Mouse (Mus musculus) lung, embryonic 16.5 days (tissue): ENCODE data around the gene Sphk1. TPM values are rescaled to one million over a fixed set of nuclear protein-coding genes. Genes with fewer than 3 reads are reported as not detected.

Experiments used
- ATAC-seq: fragments of 200-750 bp; cut with Nextera tagmentation; 2 replicates; pipeline ENCODE4 v1.8.0; 2017; ENCODE audit warnings: low read depth, mild to moderate bottlenecking, moderate library complexity
- H3K27ac ChIP-seq: fragments of 300-500 bp; sonication (generic); 2 replicates; pipeline ENCODE4 v1.5.1; 2014; ENCODE audit warnings: mild to moderate bottlenecking, control low read depth, low read length
- H3K27me3 ChIP-seq: fragments of 300-500 bp; sonication (generic); 2 replicates; pipeline ENCODE4 v1.6.1; 2014; ENCODE audit warnings: low read depth, low read length, mixed read lengths; ENCODE audit not compliant: control insufficient read depth, insufficient read depth
- H3K36me3 ChIP-seq: fragments of 300-500 bp; sonication (generic); 2 replicates; pipeline ENCODE4 v1.6.1; 2014; ENCODE audit warnings: low read length; ENCODE audit not compliant: control insufficient read depth, insufficient read depth
- H3K4me1 ChIP-seq: fragments of 300-500 bp; sonication (generic); replicated peaks from 2 replicates; pipeline ENCODE4 v1.6.1; 2014; ENCODE audit warnings: low read length, mixed read lengths; ENCODE audit not compliant: control insufficient read depth, insufficient read depth
- H3K4me2 ChIP-seq: fragments of 300-500 bp; sonication (generic); 2 replicates; pipeline ENCODE4 v1.6.1; 2014; ENCODE audit warnings: low read depth, low read length, control low read depth
- H3K4me3 ChIP-seq: fragments of 300-500 bp; sonication (generic); 2 replicates; pipeline ENCODE4 v1.5.1; 2014; ENCODE audit warnings: mild to moderate bottlenecking, low read length, control low read depth
- H3K9ac ChIP-seq: fragments of 300-500 bp; sonication (generic); 2 replicates; pipeline ENCODE4 v1.6.1; 2014; ENCODE audit warnings: low read length, control low read depth
- H3K9me3 ChIP-seq: fragments of 300-500 bp; sonication (generic); 2 replicates; pipeline ENCODE4 v1.6.1; 2016; ENCODE audit warnings: low read length; ENCODE audit not compliant: control insufficient read depth
- WGBS: fragments of 180-500 bp; shearing (Covaris S2); extraction: QIAGEN DNeasy Blood & Tissue Kit; methylation state at CpG from one replicate; pipeline ENCODE4 v1.1.7; 2014; 5-methylcytosine and 5-hydroxymethylcytosine counted together
- polyA plus RNA-seq: library from polyadenylated mRNA; unstranded; fragments of >200 nt; fragmentation: Nextera tagmentation; extraction: Ambion mirVana; gene quantifications from 2 replicates; pipeline ENCODE4 v1.2.1, GENCODE M21; 2015

Sphk1 gene
- polyA plus RNA-seq, 1 experiment from 2014 or later, result 7.0 TPM

DNA sequence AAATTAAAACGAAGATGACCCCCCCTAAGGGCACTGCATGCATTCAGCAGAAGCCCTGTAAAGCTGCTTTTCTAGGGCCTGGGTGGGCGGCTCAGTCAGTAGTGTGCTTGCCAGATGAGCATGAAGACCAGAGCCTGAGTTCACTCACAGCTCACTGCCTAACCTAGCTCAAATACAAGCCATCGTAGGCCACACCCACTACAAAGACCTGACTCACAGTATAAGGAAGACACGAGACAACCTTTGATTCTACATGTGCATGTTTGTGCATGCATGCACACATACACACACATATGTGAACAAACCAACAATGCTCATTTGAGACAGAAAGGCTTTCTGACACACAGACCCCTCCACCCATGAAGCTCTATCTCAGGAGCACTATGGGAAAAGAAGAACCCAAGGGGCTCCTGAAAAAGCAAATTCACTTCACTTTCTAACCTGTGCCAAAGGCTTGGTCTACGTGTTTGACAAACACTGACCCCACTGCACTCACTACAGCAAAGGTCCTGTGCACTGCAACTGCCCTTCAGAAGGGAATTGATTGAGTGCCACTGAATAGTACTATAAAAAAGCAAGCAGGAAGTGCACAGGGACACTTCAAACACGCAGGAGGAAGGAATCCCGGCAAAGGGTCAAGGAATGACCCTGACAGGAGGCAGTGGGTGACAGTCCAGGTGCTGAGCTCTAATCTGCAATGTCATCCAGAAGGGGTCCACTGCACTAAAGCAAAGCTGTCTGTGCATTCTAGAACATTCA, 34.7 kb downstream of the Sphk1 start:
- ATAC-seq, result no peak; the same call in 1 of the 2 replicates
- 41% methylated on average over 7 of the region's 7 CpGs for WGBS
- H3K4me3 ChIP-seq, result no peak overlapping the region
- H3K9ac ChIP-seq, result no peak overlapping the region; the same call in 1 of the 2 replicates
- no peak overlapping the region for H3K27ac ChIP-seq
- H3K9me3 ChIP-seq, result no peaks in the 10 kb centered on the region
- H3K36me3 ChIP-seq, result no peaks in the 10 kb centered on the region
- peaks cover 4% of the 10 kb centered on the region for H3K4me1 ChIP-seq
- H3K27me3 ChIP-seq, result no peaks in the 10 kb centered on the region
- no peak overlapping the region for H3K4me2 ChIP-seq

DNA sequence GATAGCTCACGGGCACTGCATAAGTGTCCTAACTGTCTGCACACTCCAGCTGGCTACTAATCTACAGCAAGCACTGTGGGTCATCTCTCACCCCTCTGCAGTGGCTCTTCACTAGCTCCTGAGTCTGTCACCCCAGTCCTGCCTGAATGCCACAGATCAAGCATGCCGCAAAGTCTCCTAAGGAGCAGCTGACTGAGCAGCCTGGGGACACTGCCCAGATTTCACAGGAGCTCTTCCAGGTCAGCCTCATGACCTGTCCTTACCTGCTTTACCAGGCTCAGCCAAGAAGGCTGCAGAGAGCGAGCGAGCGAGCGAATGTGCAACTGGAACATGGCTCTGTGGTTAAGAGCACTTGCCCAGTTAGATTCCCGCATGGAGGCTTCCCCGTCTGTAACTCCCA, 36.8 kb downstream of the Sphk1 start:
- no peak overlapping the region for H3K4me2 ChIP-seq
- H3K4me3 ChIP-seq, result no peak overlapping the region
- H3K4me1 ChIP-seq, result peaks cover 4% of the 10 kb centered on the region
- H3K36me3 ChIP-seq, result no peaks in the 10 kb centered on the region
- no peaks in the 10 kb centered on the region for H3K27me3 ChIP-seq
- no peaks in the 10 kb centered on the region for H3K9me3 ChIP-seq
- WGBS, result 82% methylated on average over 8 of the region's 8 CpGs
- no peak overlapping the region for H3K27ac ChIP-seq
- ATAC-seq, result no peak
- H3K9ac ChIP-seq, result no peak overlapping the region

DNA sequence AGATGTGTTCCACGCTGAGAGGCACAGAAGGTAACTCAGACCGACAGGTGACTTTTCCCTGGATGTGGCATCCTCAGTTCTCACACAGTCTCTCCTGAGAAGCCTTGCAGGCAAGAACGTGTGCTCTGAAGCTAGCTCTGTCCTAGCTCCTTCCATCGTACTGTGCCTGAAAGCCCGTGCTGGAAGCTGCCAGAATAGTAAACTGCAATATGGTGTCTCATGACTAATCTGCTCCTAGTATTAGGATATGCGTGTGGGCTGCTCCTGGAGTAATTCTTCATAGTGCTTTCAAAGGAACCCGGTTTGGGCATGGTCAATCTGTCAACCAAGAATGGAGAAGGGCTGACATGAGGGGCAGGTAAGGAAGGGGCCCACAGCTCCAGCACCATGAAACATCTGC, 40.1 kb downstream of the Sphk1 start:
- H3K36me3 ChIP-seq, result no peaks in the 10 kb centered on the region
- no peak overlapping the region for H3K9ac ChIP-seq
- H3K4me2 ChIP-seq, result no peak overlapping the region
- H3K27ac ChIP-seq, result no peak overlapping the region
- H3K4me1 ChIP-seq, result peaks cover 9% of the 10 kb centered on the region
- 78% methylated on average over 7 of the region's 7 CpGs for WGBS
- no peaks in the 10 kb centered on the region for H3K27me3 ChIP-seq
- no peak for ATAC-seq
- no peak overlapping the region for H3K4me3 ChIP-seq
- no peaks in the 10 kb centered on the region for H3K9me3 ChIP-seq

DNA sequence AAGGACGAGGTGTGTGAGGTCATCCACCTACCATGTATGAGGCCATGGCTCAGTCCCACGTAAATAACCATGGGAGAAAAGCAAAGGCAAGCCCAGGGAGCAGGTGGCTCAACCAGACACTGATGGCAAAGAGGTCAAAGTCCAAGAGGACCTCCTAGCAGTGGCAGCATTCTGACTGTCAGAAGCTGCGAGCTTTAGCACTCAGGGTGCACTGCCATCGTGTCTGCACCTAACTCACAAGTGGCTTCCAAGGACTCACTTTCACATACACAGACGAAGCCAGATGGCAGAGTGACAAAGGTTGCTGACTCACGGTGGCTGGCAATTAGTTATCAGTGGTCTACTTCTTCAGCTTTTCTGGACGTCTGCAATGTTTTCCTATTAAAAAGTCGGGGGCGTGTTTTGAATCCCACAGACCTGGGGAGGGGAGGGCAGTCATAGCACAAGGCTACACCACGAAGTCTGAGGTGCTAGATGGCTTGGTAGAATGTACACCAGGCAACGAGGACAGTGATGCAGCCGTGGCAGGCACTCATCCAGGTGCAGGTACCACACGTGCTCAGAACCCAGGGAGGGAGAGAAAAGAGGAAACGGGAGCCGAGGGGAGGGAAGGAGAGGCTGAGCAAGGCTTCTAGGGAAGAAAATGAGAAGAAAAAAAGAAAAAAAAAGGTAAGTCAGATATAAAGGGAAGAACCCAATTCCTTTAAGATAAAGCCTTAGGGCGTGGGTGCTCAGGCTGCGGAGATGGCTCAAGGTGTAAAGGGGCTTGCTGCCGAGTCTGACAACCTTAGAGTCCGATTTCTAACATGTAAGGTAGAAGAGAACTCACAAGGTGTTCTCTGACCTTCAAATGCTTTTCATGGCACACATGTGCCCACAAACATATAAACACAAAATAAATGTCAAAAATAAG, 41.3 kb downstream of the Sphk1 start:
- H3K9ac ChIP-seq, result no peak overlapping the region
- H3K27me3 ChIP-seq, result no peaks in the 10 kb centered on the region
- no peak overlapping the region for H3K4me2 ChIP-seq
- WGBS, result 65% methylated on average over 19 of the region's 19 CpGs
- ATAC-seq, result no peak
- no peaks in the 10 kb centered on the region for H3K9me3 ChIP-seq
- no peaks in the 10 kb centered on the region for H3K36me3 ChIP-seq
- H3K4me3 ChIP-seq, result no peak overlapping the region
- H3K27ac ChIP-seq, result no peak overlapping the region
- H3K4me1 ChIP-seq, result peaks cover 9% of the 10 kb centered on the region

DNA sequence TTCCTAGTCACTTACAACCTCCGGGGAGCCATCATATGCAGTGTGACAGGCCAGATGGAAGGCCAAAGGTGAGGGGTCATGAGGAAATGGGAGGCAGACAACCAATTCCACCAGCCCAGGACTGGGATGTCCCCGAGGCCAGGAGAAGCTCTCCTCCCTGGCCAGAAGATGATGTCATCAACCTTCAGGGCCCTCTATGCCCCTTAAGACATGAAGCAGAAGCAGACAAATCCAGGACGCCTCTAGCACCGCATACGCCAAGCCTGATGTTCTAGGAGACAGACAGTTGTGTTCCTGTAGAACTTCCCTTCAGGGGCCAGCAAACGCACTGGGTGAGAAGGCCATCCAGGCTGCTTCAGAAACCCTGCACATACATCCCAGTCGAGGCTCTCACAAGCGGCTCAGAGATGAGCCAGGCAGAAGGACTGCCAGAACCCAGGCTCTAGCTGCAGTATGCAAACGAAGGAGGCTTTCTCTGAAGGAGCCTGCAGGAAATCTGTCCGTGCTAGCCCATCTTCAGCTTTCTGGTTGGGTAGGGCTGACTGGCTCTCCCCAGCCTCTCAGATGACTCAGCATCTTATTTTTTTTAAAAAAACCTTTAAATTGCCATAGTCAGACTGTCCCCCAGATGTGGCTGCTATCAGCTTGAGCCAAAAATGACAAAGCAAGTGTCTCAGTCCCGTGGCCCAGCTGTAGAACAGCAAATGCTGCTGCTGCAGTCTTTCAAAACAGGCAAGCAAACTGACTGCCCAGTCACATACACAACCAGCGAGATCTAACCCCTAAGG, 42.2 kb downstream of the Sphk1 start:
- Histone ChIP-seq H3K4me2 (no peak overlapping the region), H3K27me3 (no peaks in the 10 kb centered on the region), H3K4me1 (peaks cover 9% of the 10 kb centered on the region), H3K36me3 (no peaks in the 10 kb centered on the region), H3K27ac (no peak overlapping the region), H3K9ac (no peak overlapping the region), H3K9me3 (no peaks in the 10 kb centered on the region), H3K4me3 (no peak overlapping the region)
- peak; percentile 41 for ATAC-seq
- WGBS, result 49% methylated on average over 12 of the region's 12 CpGs

DNA sequence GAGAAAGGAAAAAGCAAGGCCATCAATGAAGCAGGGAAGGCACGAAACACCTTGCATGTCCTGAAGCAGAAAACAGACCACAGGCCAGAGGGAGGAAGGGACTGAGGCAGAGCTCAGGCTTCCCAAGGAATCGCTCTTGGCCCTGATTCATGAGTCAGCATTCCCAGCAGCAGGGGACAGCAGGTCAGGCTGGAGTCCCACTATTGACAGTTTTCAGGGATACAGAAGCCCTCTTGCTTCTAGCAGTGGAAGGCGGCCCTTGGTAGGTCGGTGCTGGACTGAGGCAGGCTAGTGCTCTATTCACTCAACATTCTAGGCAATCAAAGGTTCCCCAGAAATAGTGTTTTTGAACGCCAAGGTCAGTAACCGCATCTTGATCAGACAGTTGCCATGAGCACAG, 43.8 kb downstream of the Sphk1 start:
- Histone ChIP-seq H3K4me2 (no peak overlapping the region), H3K4me1 (peaks cover 11% of the 10 kb centered on the region), H3K27me3 (no peaks in the 10 kb centered on the region), H3K9me3 (no peaks in the 10 kb centered on the region), H3K9ac (no peak overlapping the region), H3K36me3 (no peaks in the 10 kb centered on the region), H3K27ac (no peak overlapping the region), H3K4me3 (no peak overlapping the region)
- ATAC-seq, result no peak
- WGBS, result 73% methylated on average over 6 of the region's 6 CpGs

DNA sequence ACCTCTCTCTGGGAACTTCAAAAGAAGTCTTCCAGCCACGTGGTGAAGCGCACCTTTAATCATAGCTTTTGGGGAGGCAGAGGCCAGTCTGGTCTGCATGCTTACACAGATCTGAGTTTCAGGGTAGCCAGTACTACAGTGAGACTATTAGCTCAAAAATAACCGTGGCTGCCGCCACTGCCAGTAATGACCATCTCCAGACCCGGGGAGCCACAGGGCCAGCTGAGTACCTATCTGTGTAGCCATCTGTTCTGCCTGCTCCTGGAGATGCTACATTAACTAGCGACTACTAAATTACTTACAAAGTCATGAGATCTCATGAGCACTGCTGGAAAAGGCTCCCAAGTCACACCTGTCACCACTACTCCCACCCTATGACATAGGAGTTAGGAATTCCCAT, 44.3 kb downstream of the Sphk1 start:
- Histone ChIP-seq H3K4me2 (no peak overlapping the region), H3K4me3 (no peak overlapping the region), H3K27ac (no peak overlapping the region), H3K4me1 (peaks cover 13% of the 10 kb centered on the region), H3K36me3 (no peaks in the 10 kb centered on the region), H3K27me3 (no peaks in the 10 kb centered on the region), H3K9ac (no peak overlapping the region), H3K9me3 (no peaks in the 10 kb centered on the region)
- ATAC-seq, result no peak
- 71% methylated on average over 6 of the region's 6 CpGs for WGBS

DNA sequence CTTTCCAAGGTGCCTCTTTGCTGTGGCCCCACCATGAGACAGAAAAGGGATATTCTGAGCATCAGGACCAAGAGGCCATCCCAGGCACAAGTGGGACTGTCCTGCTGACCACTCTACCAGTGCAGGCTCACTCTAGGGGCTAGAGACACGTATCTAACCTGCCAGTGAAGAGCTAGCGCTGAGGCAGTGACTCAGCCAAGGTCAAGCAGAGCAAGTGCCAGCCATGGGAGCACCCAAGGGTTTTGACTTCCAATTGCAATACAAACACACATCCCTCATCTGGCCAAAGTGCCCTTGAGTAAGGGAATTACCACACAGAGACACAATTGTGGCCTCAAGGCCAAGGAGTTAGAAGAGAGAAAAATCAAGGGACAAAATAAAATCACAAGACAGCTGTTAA, 44.7 kb downstream of the Sphk1 start:
- H3K27ac ChIP-seq, result no peak overlapping the region
- no peaks in the 10 kb centered on the region for H3K36me3 ChIP-seq
- H3K27me3 ChIP-seq, result no peaks in the 10 kb centered on the region
- ATAC-seq, result no peak
- 80% methylated on average over 2 of the region's 2 CpGs for WGBS
- no peak overlapping the region for H3K4me3 ChIP-seq
- H3K4me2 ChIP-seq, result no peak overlapping the region
- no peak overlapping the region for H3K9ac ChIP-seq
- H3K4me1 ChIP-seq, result peaks cover 17% of the 10 kb centered on the region
- H3K9me3 ChIP-seq, result no peaks in the 10 kb centered on the region

DNA sequence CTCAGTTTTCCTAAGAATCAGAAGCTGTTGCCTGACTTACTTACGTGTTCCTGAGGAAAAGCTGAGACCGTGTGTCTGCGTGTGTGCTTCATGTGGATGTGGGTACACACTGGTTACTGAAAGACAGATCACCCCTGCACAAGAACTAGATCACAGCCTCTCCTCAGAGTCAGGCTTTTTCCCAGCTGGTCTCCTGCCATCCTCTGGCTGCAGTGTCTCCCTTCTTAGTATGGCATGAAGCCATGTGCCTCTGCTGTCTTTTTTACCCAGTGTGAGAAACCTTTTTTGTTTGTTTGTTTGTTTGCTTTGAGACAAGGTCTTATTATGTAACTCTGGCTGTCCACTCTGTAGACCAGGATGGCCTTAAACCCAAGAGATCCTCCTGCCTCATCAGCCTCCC, 48.6 kb downstream of the Sphk1 start:
- Histone ChIP-seq H3K27ac (no peak overlapping the region), H3K9me3 (no peaks in the 10 kb centered on the region), H3K4me3 (no peak overlapping the region), H3K27me3 (no peaks in the 10 kb centered on the region), H3K9ac (no peak overlapping the region), H3K36me3 (no peaks in the 10 kb centered on the region), H3K4me1 (peaks cover 12% of the 10 kb centered on the region), H3K4me2 (no peak overlapping the region)
- ATAC-seq, result no peak
- WGBS, result 97% methylated on average over 3 of the region's 3 CpGs
